Mouse (Mus musculus) neural tube, embryonic 13.5 days (tissue): ENCODE measurements around the gene Bco2. TPM values are rescaled to one million over a fixed set of nuclear protein-coding genes. Genes with fewer than 3 reads are reported as not detected.

Source experiments
- ATAC-seq: fragments of 200-750 bp; cut with Nextera tagmentation; 2 replicates; pipeline ENCODE4 v1.8.0; 2017; ENCODE audit warnings: low read depth, mild to moderate bottlenecking, moderate TSS enrichment, moderate library complexity
- H3K27ac ChIP-seq: fragments of 300-500 bp; sonication (generic); replicated peaks from 2 replicates; pipeline ENCODE4 v1.5.1; 2015; ENCODE audit warnings: moderate library complexity, mild to moderate bottlenecking, inconsistent platforms
- H3K27me3 ChIP-seq: fragments of 300-500 bp; sonication (generic); 2 replicates; pipeline ENCODE4 v1.6.1; 2015; ENCODE audit warnings: mild to moderate bottlenecking, inconsistent platforms
- H3K36me3 ChIP-seq: fragments of 300-500 bp; sonication (generic); 2 replicates; pipeline ENCODE4 v1.6.1; 2015; ENCODE audit warnings: mild to moderate bottlenecking, inconsistent platforms
- H3K4me1 ChIP-seq: fragments of 300-500 bp; sonication (generic); replicated peaks from 2 replicates; pipeline ENCODE4 v1.6.1; 2015; ENCODE audit warnings: inconsistent platforms
- H3K4me2 ChIP-seq: fragments of 300-500 bp; sonication (generic); 2 replicates; pipeline ENCODE4 v1.6.1; 2015; ENCODE audit warnings: inconsistent platforms, mild to moderate bottlenecking, moderate library complexity
- H3K4me3 ChIP-seq: fragments of 300-500 bp; sonication (generic); 2 replicates; pipeline ENCODE4 v1.5.1; 2015; ENCODE audit warnings: mild to moderate bottlenecking, inconsistent platforms
- H3K9ac ChIP-seq: fragments of 300-500 bp; sonication (generic); 2 replicates; pipeline ENCODE4 v1.6.1; 2015; ENCODE audit warnings: moderate library complexity, mild to moderate bottlenecking, inconsistent platforms
- H3K9me3 ChIP-seq: fragments of 300-500 bp; sonication (generic); 2 replicates; pipeline ENCODE4 v1.6.1; 2016; ENCODE audit warnings: inconsistent platforms
- WGBS: fragments of 180-500 bp; shearing (Covaris S2); methylation state at CpG from one replicate; pipeline ENCODE4 v1.1.7; 2015; 5-methylcytosine and 5-hydroxymethylcytosine counted together
- polyA plus RNA-seq: library from polyadenylated mRNA; unstranded; fragments of >200 nt; fragmentation: Nextera tagmentation; extraction: Ambion mirVana; gene quantifications from 2 replicates; pipeline ENCODE4 v1.2.1, GENCODE M21; 2015

Bco2 gene
- polyA plus RNA-seq = 0.28 and 0.35 TPM in 2 replicates

DNA sequence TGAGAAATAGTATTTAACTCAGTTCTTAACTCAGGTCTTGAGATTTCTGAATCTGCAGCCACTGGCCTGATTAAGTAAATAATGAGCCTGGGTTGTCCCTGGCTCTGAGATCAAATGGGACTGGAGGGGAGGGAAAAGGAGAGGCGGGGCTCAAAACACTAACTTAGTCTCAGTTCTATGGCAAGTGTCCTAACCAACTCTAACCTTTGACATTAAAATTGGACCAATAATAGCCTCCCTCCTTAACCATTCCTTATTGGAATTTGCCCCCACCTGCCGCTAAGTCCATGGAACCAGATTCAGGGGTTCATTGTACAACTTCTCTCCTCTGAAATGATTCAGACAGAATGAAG lies at the start of gene Bco2:
TSS of gene Bco2 (minus strand) at position 88 of the 353 bp plus-strand sequence.
- Histone ChIP-seq H3K27me3 (no peaks in the 10 kb centered on the region), H3K36me3 (no peaks in the 10 kb centered on the region), H3K9me3 (no peaks in the 10 kb centered on the region), H3K4me1 (peaks cover 19% of the 10 kb centered on the region), H3K9ac (peak within 1 kb of the TSS; percentile 60), H3K4me2 (peak within 1 kb of the TSS; percentile 53), H3K4me3 (peak within 1 kb of the TSS; percentile 32), H3K27ac (peak within 1 kb of the TSS; percentile 87)
- peak; percentile 56; the same call in 1 of the 2 replicates for ATAC-seq
- 3% methylated on average over 2 of the region's 2 CpGs for WGBS

DNA sequence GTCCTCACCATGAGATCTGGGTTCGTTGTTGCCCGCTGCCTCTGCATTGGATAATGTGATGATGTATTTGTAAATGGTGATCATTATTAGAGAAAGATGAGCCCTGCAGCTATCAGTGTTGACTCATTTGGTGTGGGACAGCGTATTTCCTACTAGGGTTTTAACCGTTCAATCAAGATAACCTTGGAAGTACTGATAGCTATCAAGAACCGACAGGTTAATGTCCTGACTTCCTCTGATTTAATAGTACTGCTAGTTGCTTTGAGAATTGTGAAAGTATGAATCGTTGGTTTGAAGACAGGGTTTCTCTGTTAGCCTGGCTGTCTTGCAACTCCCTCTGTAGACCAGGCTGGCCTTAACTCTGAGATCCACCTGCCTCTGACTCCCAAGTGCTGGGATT lies 49.4 kb upstream of the Bco2 start:
- no peak; the same call in 1 of the 2 replicates for ATAC-seq

DNA sequence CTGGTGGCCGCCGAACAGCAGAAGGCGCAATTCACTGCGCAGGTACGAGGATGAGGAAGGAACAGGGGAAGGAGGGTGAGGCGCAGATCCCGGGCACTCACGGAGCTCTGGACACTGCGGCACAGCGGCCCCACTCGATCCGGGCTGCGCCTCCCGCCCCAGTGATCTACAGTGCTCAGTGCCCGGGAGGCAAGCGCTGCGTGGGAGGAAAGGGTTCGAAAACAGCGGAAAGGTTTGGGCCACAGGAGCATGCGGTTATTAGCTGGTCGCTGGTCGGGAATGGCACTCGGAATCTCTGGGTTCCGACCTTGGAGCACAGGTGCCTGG lies 49.0 kb upstream of the Bco2 start:
- Histone ChIP-seq H3K9ac (peak overlapping the region; percentile 93), H3K36me3 (peaks cover 44% of the 10 kb centered on the region), H3K9me3 (no peaks in the 10 kb centered on the region), H3K27me3 (no peaks in the 10 kb centered on the region), H3K27ac (peak overlapping the region; percentile 93), H3K4me1 (peaks cover 32% of the 10 kb centered on the region), H3K4me3 (peak overlapping the region; percentile 88), H3K4me2 (peak overlapping the region; percentile 94)
- under 1% methylated on average over 24 of the region's 24 CpGs for WGBS
- ATAC-seq = peak; percentile 90

More for the DNA sequence above, 49.4 kb upstream of the Bco2 start:
- WGBS = 3% methylated on average over 6 of the region's 6 CpGs
- Histone ChIP-seq H3K9me3 (no peaks in the 10 kb centered on the region), H3K4me3 (peak overlapping the region; percentile 88), H3K27me3 (no peaks in the 10 kb centered on the region), H3K36me3 (peaks cover 43% of the 10 kb centered on the region), H3K4me1 (peaks cover 32% of the 10 kb centered on the region), H3K9ac (peak overlapping the region; percentile 93), H3K4me2 (peak overlapping the region; percentile 94), H3K27ac (peak overlapping the region; percentile 93)

DNA sequence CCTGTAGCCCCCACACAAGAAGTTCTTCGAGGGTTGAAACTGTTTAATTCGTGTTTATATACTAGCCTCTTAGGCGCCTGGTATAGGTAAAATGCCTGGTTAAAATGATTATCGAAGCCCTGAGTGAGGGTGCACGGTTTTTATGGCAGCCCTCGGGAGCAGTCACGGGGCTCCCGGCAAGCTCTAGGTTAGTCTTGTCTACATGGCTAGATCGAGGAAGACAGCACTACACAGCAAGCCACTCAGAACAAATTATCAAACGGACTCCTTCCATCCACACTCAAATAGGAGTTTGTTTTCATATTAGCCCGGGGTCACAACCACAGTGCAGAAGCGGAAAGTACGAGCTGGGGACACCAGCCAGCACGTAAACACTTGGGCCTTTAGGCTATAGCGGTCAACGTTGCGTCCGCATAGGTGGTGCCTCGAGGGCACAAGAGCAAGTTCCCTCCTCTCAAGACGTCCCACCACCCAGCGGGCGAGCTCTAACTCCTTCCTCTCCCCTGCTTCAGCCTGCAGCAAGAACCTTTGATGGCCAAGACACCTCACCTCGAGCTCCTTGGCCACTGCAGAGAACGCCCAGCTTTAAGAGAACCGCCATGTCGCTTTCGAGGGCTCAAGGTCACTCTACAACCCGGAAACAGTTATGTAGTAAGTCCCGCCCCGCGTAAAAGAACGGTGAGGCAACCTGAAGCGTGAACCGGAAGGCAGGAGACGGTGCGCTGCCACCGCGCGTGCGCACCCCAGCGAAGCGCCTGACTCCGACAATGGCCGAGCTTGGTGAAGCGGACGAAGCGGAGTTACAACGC lies 48.4 kb upstream of the Bco2 start, which contains the start of the genes Sdhd and Timm8b:
TSS of gene Sdhd (minus strand) at position 624 of the 809 bp plus-strand sequence.
TSS of gene Timm8b (plus strand) at position 722 of the 809 bp plus-strand sequence.
- ATAC-seq = peak; percentile 97
- H3K4me2 ChIP-seq = peak within 1 kb of the TSS; percentile 94
- H3K27ac ChIP-seq = peak within 1 kb of the TSS; percentile 93
- peaks cover 44% of the 10 kb centered on the region for H3K36me3 ChIP-seq
- H3K9ac ChIP-seq = peak within 1 kb of the TSS; percentile 93
- peaks cover 32% of the 10 kb centered on the region for H3K4me1 ChIP-seq
- no peaks in the 10 kb centered on the region for H3K9me3 ChIP-seq
- H3K27me3 ChIP-seq = no peaks in the 10 kb centered on the region
- WGBS = under 1% methylated on average over 48 of the region's 48 CpGs
- peak within 1 kb of the TSS; percentile 88 for H3K4me3 ChIP-seq

DNA sequence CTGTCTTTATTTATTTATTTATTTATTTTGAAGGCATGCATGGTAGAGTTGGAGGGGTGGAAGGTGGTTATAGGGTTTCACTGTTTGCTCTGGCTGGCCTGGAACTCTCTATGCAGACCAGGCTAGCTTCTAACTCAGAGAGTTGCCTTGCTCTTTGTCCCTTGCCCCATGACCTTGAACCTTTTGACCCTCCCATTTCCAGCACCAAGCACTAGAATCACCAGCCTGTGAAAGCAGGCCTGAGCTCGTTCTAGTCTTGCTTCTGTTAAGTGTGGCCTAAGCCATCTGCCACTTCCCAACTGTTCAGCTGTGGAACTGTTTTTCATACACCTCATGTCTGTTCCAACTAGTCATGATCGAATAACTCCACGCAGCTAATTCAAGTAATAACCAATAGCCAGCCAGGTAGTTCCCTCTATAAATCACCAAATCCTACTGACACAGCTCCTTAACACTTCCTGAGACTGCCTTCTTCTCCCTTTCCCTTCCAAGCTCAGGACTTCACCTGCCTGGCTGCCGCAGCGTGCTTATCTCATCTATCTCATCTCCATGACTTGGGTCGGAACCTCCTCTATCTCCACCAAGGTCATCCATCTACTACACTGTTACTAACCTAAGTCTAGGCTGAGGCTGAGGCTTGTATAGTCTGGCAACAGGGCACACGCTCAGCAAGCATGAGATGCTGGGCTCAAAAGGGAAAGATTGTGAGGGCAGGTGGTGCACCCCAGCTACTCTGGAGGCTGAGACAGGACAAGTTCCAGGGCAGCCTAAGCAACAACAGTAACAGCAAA lies 47.3 kb upstream of the Bco2 start:
- no peak for ATAC-seq
- whole genome bisulfite sequencing = 88% methylated on average over 7 of the region's 7 CpGs
- Histone ChIP-seq H3K4me1 (peaks cover 32% of the 10 kb centered on the region), H3K9me3 (no peaks in the 10 kb centered on the region), H3K27ac (no peak overlapping the region), H3K36me3 (peaks cover 44% of the 10 kb centered on the region), H3K4me2 (peak overlapping the region; percentile 94), H3K4me3 (peak overlapping the region; percentile 88), H3K9ac (peak overlapping the region; percentile 93), H3K27me3 (no peaks in the 10 kb centered on the region)

DNA sequence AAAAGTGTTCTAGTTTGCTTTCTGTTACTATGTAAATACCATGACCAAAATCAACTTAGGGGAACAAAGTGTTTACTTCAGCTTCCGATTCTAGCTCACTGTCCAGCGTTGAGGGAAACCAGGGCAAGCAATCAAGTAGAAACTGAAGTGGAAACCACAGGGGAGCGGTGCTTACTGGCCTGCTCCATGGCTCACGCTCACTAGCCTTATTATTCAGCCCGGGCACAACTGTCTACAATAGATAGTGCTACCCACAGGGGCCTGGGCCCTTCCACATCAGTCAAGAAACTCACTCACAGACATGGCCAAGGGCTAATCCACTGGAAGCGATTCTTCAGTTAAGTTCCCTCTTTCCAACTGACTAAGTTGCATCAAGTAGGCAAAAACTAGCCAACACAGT lies 46.6 kb upstream of the Bco2 start:
- no peaks in the 10 kb centered on the region for H3K27me3 ChIP-seq
- WGBS = 82% methylated on average over 6 of the region's 6 CpGs
- H3K9me3 ChIP-seq = no peaks in the 10 kb centered on the region
- no peak for ATAC-seq
- H3K4me1 ChIP-seq = peaks cover 32% of the 10 kb centered on the region
- 0 out of 2 replicates have a peak overlapping the region, but pooled peaks have one; percentile 94 for H3K4me2 ChIP-seq
- no peak overlapping the region for H3K4me3 ChIP-seq
- no peak overlapping the region for H3K9ac ChIP-seq
- H3K36me3 ChIP-seq = peaks cover 45% of the 10 kb centered on the region
- no peak overlapping the region for H3K27ac ChIP-seq

DNA sequence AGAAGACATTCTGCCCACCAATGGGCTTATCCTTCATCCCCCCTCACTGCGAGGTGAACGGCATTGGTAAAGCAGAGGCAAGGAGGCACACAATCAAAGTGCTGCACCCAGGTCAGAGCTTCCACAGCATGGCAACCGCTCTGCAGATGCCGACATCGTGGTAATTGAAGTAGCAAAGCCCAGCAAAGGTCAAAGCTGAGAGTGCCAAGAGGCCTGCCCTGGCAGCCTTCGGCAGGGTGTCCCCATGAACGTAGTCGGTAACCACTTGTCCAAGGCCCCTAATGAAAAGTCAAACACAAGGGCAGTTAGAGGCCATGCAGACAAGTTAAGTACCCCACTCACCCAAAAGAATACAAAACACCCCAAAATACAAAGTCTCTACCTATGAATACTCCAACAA lies 42.0 kb upstream of the Bco2 start:
- no peak overlapping the region for H3K27ac ChIP-seq
- H3K36me3 ChIP-seq = peaks cover 58% of the 10 kb centered on the region
- H3K27me3 ChIP-seq = no peaks in the 10 kb centered on the region
- peaks cover 10% of the 10 kb centered on the region for H3K4me1 ChIP-seq
- WGBS = 93% methylated on average over 8 of the region's 8 CpGs
- no peak overlapping the region for H3K9ac ChIP-seq
- no peak overlapping the region for H3K4me3 ChIP-seq
- no peaks in the 10 kb centered on the region for H3K9me3 ChIP-seq
- H3K4me2 ChIP-seq = no peak overlapping the region
- no peak for ATAC-seq

DNA sequence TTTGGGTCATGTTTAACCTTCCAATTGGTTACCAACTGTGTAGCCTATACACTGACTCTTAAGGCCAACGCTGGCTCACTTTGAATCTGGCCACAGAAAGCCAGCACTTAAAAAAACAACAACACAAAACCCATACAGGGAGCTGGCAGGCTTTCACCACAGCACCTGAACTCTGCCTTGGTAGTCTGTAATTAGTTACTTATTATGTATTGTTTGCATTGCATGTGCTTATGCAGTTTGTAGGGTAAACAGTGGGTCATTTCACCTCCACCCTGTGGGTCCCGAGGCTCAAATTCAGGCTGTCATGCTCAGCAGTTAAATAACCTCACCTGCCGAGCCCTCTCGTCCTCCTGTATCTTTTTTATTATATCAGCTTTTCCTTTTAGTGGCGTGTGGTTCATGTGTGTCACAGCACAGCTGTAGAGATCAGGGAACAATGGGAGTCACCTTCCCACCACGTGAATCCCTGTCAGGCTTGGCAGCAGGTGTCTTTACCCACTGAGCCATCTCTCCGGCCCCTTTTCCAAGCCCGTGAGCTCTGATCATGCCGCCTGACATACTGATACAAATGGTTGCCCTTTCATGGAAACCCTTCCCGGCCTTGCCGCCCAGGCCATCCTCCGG lies 39.9 kb upstream of the Bco2 start:
- H3K9ac ChIP-seq = no peak overlapping the region
- no peaks in the 10 kb centered on the region for H3K27me3 ChIP-seq
- 78% methylated on average over 12 of the region's 12 CpGs for WGBS
- no peak overlapping the region for H3K4me2 ChIP-seq
- H3K9me3 ChIP-seq = no peaks in the 10 kb centered on the region
- no peak for ATAC-seq
- H3K27ac ChIP-seq = no peak overlapping the region
- H3K4me3 ChIP-seq = no peak overlapping the region
- no peaks in the 10 kb centered on the region for H3K4me1 ChIP-seq
- H3K36me3 ChIP-seq = peaks cover 51% of the 10 kb centered on the region

DNA sequence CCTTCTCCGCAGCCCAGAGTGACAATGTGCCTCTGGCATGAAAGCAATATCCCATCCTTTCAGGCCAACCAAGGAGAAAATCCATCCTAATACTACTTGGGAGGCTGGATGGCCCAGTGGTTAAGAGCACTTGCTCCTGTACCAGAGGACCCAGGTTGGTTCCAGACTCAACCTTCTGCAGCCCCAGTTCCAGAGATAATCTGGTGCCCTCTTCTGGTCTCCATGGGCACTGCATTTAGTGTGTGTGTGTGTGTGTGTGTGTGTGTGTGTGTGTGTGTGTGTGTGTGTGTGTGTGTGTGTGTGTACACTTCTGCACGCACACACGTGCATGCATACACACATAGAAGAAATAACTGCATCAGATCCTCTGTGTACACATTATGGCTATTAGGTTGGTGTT lies 38.6 kb upstream of the Bco2 start:
- H3K4me3 ChIP-seq = no peak overlapping the region
- H3K27me3 ChIP-seq = no peaks in the 10 kb centered on the region
- WGBS = 79% methylated on average over 3 of the region's 3 CpGs
- H3K4me2 ChIP-seq = no peak overlapping the region
- H3K36me3 ChIP-seq = peaks cover 38% of the 10 kb centered on the region
- no peak overlapping the region for H3K27ac ChIP-seq
- no peaks in the 10 kb centered on the region for H3K9me3 ChIP-seq
- H3K4me1 ChIP-seq = no peaks in the 10 kb centered on the region
- H3K9ac ChIP-seq = no peak overlapping the region
- no peak for ATAC-seq

DNA sequence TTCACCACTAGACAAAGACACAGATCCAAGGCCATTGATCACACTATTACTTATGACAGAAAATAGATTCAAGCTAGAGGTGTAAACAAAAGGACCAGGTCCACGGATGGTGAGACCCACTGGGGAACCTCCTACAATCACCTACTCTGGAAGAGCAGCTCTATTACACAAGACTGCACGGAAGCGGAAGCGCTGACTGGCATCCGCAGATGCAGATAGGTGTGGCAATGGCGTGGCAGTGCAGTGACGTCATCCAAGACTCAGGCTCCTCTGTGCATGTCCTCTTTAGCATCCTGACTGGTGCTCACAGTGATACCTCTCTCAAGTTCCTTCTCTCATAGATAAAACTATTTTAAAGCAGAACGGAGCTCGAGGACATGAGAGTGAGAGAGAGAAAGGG lies 38.0 kb upstream of the Bco2 start:
- Histone ChIP-seq H3K4me2 (no peak overlapping the region), H3K4me3 (no peak overlapping the region), H3K36me3 (peaks cover 32% of the 10 kb centered on the region), H3K9ac (no peak overlapping the region), H3K27me3 (no peaks in the 10 kb centered on the region), H3K4me1 (no peaks in the 10 kb centered on the region), H3K9me3 (no peaks in the 10 kb centered on the region), H3K27ac (no peak overlapping the region)
- no peak for ATAC-seq
- WGBS = 88% methylated on average over 9 of the region's 9 CpGs

DNA sequence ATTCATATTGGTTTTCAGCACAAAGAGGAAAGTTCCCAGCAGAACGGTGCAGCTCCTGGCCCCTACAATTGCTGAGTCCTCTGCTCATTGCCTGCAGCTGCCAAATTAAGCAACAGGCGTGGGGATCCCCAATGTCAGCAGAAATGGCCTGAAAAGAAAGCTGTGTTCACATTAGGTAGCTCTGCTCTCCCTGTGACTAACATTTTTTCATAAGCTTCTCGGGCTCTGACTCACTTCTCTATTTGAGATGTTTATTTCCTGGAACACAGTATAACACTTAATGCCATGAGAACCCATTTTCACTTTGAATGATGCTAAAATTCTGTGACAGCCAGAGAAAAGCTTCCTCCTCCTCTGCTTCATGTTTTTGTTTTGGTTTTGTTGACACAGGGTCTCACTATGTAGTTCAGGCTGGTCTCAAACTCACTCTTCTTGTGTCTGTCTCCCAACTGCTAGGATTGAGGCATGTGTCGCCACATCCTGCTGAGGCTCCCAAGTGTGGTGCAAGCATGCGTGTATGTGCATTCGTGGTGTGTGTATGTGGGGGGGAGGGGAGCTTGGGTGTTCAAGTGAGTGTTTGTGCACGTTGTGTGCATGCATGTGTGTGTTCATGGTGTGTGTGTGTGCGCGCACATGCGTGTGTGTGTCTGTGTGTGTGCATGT lies 36.0 kb upstream of the Bco2 start:
- 79% methylated on average over 10 of the region's 10 CpGs for WGBS
- Histone ChIP-seq H3K4me2 (no peak overlapping the region), H3K27me3 (no peaks in the 10 kb centered on the region), H3K36me3 (peaks cover 14% of the 10 kb centered on the region), H3K4me3 (no peak overlapping the region), H3K4me1 (no peaks in the 10 kb centered on the region), H3K9me3 (no peaks in the 10 kb centered on the region), H3K9ac (no peak overlapping the region), H3K27ac (no peak overlapping the region)
- no peak for ATAC-seq
